Mouse (Mus musculus): Measurements from ENCODE around the gene Ptprn2.

- TF ChIP-seq POLR2A (IDR thresholded peaks at IDR 0.05; ENCODE audit: control insufficient read depth, low read depth, low read length), result no peak
- TF ChIP-seq CTCF (IDR thresholded peaks at IDR 0.05; ENCODE audit: control insufficient read depth, insufficient read depth, insufficient replicate concordance, low read depth, low read length), result no peak
Measured at GRCm38 (mm10) chr12:117257205-117257920, 771.8 kb downstream of the Ptprn2 start.
